Mouse (Mus musculus): ENCODE results near the gene Tmem91. TPM values are rescaled to one million over a fixed set of nuclear protein-coding genes. Genes with fewer than 3 reads are reported as not detected.

Gene Tmem91
- total RNA-seq, 2 experiments from 2014 or later = 8.4 to 10.9 TPM

- no peak for DNase-seq (ENCODE audit: low spot score in 2 of 2)
Measured at GRCm38 (mm10) chr7:25627431-25628322, 47.3 kb downstream of the Tmem91 start.

GRCm38 (mm10) chr7:25626509-25627430, 48.2 kb downstream of the Tmem91 start, which contains the start of gene B3gnt8:
Gene B3gnt8 (plus strand): TSS chr7:25626654.
- DNase-seq (ENCODE audit: low spot score in 2 of 2) = no peak

- DNase-seq (ENCODE audit: low spot score in 2 of 2) = no peak
Measured at GRCm38 (mm10) chr7:25625594-25626250, 49.2 kb downstream of the Tmem91 start.

- no peak for DNase-seq (ENCODE audit: low spot score in 2 of 2)
Measured at GRCm38 (mm10) chr7:25624851-25625250, 50.1 kb downstream of the Tmem91 start.

- no peak for DNase-seq (ENCODE audit: low spot score in 2 of 2)
Measured at GRCm38 (mm10) chr7:25623857-25624370, 51.1 kb downstream of the Tmem91 start.

GRCm38 (mm10) chr7:25620751-25621150, 54.2 kb downstream of the Tmem91 start:
- no peak for DNase-seq (ENCODE audit: low spot score in 2 of 2)

- DNase-seq (ENCODE audit: low spot score in 2 of 2) = no peak
Measured at GRCm38 (mm10) chr7:25620101-25620500, 54.9 kb downstream of the Tmem91 start.

GRCm38 (mm10) chr7:25619722-25619991, 55.3 kb downstream of the Tmem91 start:
- no peak for DNase-seq (ENCODE audit: low spot score in 2 of 2)

Other genes with a start within 250 kb of the Tmem91 start
- 1 to 10 TPM; 3.2 to 3.8 TPM for gene Ceacam1, start 197.6 kb downstream of the Tmem91 start, total RNA-seq (2021)
- under 1 TPM; 0.72 to 0.99 TPM for gene Ceacam2, start 135.3 kb downstream of the Tmem91 start, total RNA-seq (2021)
- gene Erich4, start 59.3 kb downstream of the Tmem91 start, total RNA-seq (2021) = under 1 TPM in 1 of 2 experiments, not detected in 1; 0.38 TPM
- 10 to 100 TPM; 50.5 to 53.9 TPM for gene Dmac2, start 55.8 kb downstream of the Tmem91 start, total RNA-seq (2021)
- gene B3gnt8, start 48.5 kb downstream of the Tmem91 start, total RNA-seq (2021) = 1 to 10 TPM in 1 of 2 experiments, under 1 TPM in 1; 0.61 to 1.3 TPM
- 10 to 100 TPM; 37.0 to 41.2 TPM for gene Bckdha, start 16.2 kb downstream of the Tmem91 start, total RNA-seq (2021)
- gene Exosc5, start 16.0 kb downstream of the Tmem91 start, total RNA-seq (2021) = 10 to 100 TPM; 25.8 to 30.4 TPM
- gene B9d2, start 5.6 kb upstream of the Tmem91 start, total RNA-seq (2021) = 10 to 100 TPM; 22.2 to 26.3 TPM
- 1 to 10 TPM; 6.5 to 7.7 TPM for gene Tgfb1, start 11.8 kb upstream of the Tmem91 start, total RNA-seq (2021)
- 10 to 100 TPM; 63.4 to 65.6 TPM for gene Ccdc97, start 43.9 kb upstream of the Tmem91 start, total RNA-seq (2021)
- gene Hnrnpul1, start 79.6 kb upstream of the Tmem91 start, total RNA-seq (2021) = 100 to 1,000 TPM in 1 of 2 experiments, 10 to 100 TPM in 1; 99.1 to 110 TPM
- gene Axl, start 113.5 kb upstream of the Tmem91 start, total RNA-seq (2021) = 10 to 100 TPM; 38.2 to 45.2 TPM
- gene Cyp2s1, start 141.7 kb upstream of the Tmem91 start, total RNA-seq (2021) = 1 to 10 TPM; 1.6 to 1.7 TPM
- under 1 TPM; 0.25 to 0.89 TPM for gene Cyp2b10, start 222.5 kb upstream of the Tmem91 start, total RNA-seq (2021)

Data from layer of hippocampus, adult 18-20 months (tissue).